Mouse (Mus musculus) stomach, postnatal 0 days (tissue): ENCODE measurements at regions not wholly inside any gene's neighbourhood (a gene's known extent, or its start where the extent isn't known, plus 50 kb on each side); places are given as distances from the start of the nearest gene placed in this dataset.
A peak's percentile ranks its signal among the peaks of the same experiment; 100 is the strongest.

Experiments used
- ATAC-seq: fragments of 200-750 bp; cut with Nextera tagmentation; 2 replicates; pipeline ENCODE4 v1.8.0; 2017; ENCODE audit not compliant: low FRiP score, low TSS enrichment
- DNase-seq: peaks from one replicate; pipeline ENCODE4 v3.0.0-alpha.2; 2016; ENCODE audit warnings: low spot score
- H3K27ac ChIP-seq: fragments of 300-500 bp; sonication (generic); replicated peaks from 2 replicates; pipeline ENCODE4 v1.5.1; 2014; ENCODE audit warnings: mild to moderate bottlenecking, control low read depth
- H3K27me3 ChIP-seq: fragments of 300-500 bp; sonication (generic); 2 replicates; pipeline ENCODE4 v1.6.1; 2014; ENCODE audit warnings: low read length; ENCODE audit not compliant: control insufficient read depth, insufficient read depth
- H3K36me3 ChIP-seq: fragments of 300-500 bp; sonication (generic); 2 replicates; pipeline ENCODE4 v1.6.1; 2014; ENCODE audit warnings: low read length, mixed read lengths; ENCODE audit not compliant: control insufficient read depth, insufficient read depth
- H3K4me1 ChIP-seq: fragments of 300-500 bp; sonication (generic); replicated peaks from 2 replicates; pipeline ENCODE4 v1.6.1; 2014; ENCODE audit warnings: antibody characterized with exemption; ENCODE audit not compliant: control insufficient read depth, insufficient read depth
- H3K4me2 ChIP-seq: fragments of 300-500 bp; sonication (generic); replicated peaks from 2 replicates; pipeline ENCODE4 v1.6.1; 2014; ENCODE audit warnings: low read depth, mild to moderate bottlenecking, control low read depth, moderate library complexity
- H3K4me3 ChIP-seq: fragments of 300-500 bp; sonication (generic); 2 replicates; pipeline ENCODE4 v1.5.1; 2014; ENCODE audit warnings: low read depth, low read length, control low read depth
- H3K9ac ChIP-seq: fragments of 300-500 bp; sonication (generic); 2 replicates; pipeline ENCODE4 v1.6.1; 2014; ENCODE audit warnings: mild to moderate bottlenecking, low read length, control low read depth, mixed read lengths
- H3K9me3 ChIP-seq: fragments of 300-500 bp; sonication (generic); 2 replicates; pipeline ENCODE4 v1.6.1; 2016; ENCODE audit warnings: low read length; ENCODE audit not compliant: control insufficient read depth
- CTCF ChIP-seq: IDR thresholded peaks from 2 replicates; pipeline ENCODE4 v1.5.1; 2016; ENCODE audit warnings: antibody characterized with exemption, low read depth, mild to moderate bottlenecking, moderate library complexity
- EP300 ChIP-seq: optimal IDR thresholded peaks from 2 replicates; pipeline ENCODE3; 2016; ENCODE audit warnings: antibody characterized with exemption
- WGBS: fragments of 180-500 bp; shearing (Covaris S2); extraction: QIAGEN DNeasy Blood & Tissue Kit; methylation state at CpG from one replicate; pipeline ENCODE4 v1.1.7; 2014; 5-methylcytosine and 5-hydroxymethylcytosine counted together

DNA sequence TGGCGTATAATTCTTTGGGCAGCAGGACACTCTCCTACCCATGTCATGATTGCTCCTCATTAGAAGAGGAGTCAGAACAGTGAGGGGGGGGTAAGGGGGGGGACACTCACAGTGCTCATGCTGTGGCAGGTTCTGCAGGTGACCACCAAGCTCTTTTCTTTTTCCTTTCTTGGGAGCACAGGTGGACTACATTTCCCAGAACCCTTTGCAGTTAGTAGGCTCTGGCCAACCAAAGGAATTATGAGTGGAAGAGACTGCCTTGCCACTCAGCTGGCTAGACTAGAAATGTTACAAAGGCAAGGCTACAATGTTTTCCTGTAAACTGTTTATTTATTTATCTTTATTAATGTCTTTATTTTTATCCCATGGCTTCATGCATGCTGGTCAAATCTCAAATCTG, 53.6 kb upstream of the Ifnlr1 start:
- Histone ChIP-seq H3K9ac (no peak overlapping the region), H3K4me2 (no peak overlapping the region), H3K4me3 (no peak overlapping the region), H3K27me3 (no peaks in the 10 kb centered on the region), H3K36me3 (no peaks in the 10 kb centered on the region), H3K9me3 (no peaks in the 10 kb centered on the region), H3K4me1 (no peaks in the 10 kb centered on the region), H3K27ac (no peak overlapping the region)
- WGBS = 96% methylated on average over 1 of the region's 1 CpGs
- no peak for DNase-seq
- ATAC-seq = no peak
- TF ChIP-seq EP300 (no peak), CTCF (no peak)

DNA sequence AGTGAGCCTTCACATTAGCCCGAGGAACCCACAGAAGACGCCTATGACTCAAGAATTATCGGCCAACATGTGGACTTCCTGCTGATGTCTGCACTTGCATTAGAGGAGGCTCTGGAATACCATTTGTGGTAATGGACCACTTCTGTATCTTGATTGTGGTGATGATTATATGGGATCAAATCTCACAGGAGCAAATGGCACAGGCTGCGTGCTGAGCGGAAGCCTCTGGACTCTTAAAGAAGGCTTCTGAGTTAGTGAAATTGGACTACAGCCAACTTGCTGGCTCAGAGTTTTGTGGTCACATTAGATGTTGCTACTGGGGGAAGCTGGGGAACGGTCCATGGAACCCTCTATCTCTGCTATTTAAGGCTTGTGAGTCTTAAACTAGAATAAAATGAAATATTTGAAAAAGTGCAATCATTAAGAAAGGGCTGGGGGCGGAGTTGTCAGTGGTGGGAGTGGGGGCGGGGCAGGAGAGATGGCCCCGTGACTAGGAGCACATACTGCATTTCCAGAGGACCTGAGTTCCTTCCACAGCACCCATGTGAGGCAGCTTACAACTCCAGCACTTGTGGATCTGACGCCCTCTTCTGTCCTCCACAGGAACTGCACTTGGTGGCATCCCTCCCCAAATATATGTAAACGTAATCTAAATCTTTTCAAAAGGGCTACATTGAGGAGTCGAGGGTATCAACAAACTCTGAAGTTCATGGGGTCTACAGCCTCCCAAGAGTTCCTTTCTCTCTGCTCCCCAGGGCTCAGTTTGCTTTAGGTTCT, 56.1 kb upstream of the Ifnlr1 start:
- H3K4me3 ChIP-seq = no peak overlapping the region
- DNase-seq (no peak), ATAC-seq (no peak)
- no peak overlapping the region for H3K27ac ChIP-seq
- WGBS = 80% methylated on average over 12 of the region's 12 CpGs
- H3K4me2 ChIP-seq = no peak overlapping the region
- H3K4me1 ChIP-seq = no peaks in the 10 kb centered on the region
- no peaks in the 10 kb centered on the region for H3K36me3 ChIP-seq
- no peaks in the 10 kb centered on the region for H3K27me3 ChIP-seq
- no peaks in the 10 kb centered on the region for H3K9me3 ChIP-seq
- H3K9ac ChIP-seq = no peak overlapping the region
- peak; percentile 24; the same call in 1 of the 2 replicates for TF ChIP-seq CTCF
- TF ChIP-seq EP300 = no peak

DNA sequence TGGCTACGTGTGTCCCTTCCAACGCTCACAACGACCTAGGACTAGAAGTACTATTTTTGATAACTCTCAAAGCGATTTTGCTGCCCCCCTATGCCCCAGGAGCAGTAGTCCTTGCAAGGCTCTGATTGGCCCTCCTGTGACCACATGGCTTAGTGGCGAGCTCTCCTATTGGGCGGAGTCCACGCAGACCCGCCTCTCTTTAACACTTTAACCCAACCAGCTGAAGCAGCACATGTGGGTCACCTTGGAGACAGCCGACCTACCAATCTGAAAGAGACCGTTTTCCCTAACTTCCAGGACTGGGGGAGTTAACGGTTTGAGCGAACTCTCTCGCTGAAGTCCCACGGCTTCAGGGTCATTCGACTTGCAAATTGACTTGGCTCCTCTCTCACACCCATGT, 53.0 kb upstream of the Grhl3 start:
- ATAC-seq (no peak), DNase-seq (no peak)
- Histone ChIP-seq H3K9ac (no peak overlapping the region), H3K36me3 (no peaks in the 10 kb centered on the region), H3K4me1 (no peaks in the 10 kb centered on the region), H3K9me3 (no peaks in the 10 kb centered on the region), H3K27me3 (no peaks in the 10 kb centered on the region), H3K4me3 (no peak overlapping the region), H3K27ac (no peak overlapping the region), H3K4me2 (no peak overlapping the region)
- TF ChIP-seq EP300 (no peak), CTCF (no peak)
- WGBS = 88% methylated on average over 15 of the region's 15 CpGs

DNA sequence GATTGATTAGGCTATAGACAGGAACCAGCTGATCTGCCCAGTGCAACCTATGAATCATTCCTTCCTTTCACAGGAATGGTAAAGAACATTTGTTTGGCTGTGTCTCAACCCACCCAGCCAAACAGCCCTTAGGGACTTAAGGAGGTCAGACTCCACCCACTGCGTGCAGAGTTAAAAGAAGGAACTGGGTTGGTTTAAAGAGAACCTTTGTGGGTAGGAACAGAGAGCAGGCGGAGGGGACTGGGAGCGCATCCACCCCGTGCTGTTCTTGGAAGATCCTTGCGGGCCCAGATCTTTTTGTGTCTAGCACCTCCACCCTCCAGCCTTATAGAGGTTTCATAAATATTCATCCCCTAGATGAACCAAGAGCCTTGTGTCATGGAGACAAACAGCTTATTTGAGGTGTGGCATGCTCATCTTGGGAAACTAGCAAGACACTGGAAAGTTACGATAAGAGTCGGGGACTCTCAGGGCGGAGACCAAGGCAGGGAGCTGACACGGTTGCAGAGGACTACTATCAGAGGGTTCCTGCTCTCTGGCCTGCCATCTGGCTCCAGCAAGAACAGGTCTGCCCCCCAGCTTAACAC, 49.8 kb upstream of the Grhl3 start:
- Histone ChIP-seq H3K27ac (peak overlapping the region; percentile 35; the same call in 1 of the 2 replicates), H3K9ac (no peak overlapping the region), H3K9me3 (no peaks in the 10 kb centered on the region), H3K4me2 (no peak overlapping the region; the same call in 1 of the 2 replicates), H3K36me3 (no peaks in the 10 kb centered on the region), H3K4me1 (no peaks in the 10 kb centered on the region), H3K4me3 (no peak overlapping the region), H3K27me3 (no peaks in the 10 kb centered on the region)
- 58% methylated on average over 9 of the region's 9 CpGs for WGBS
- no peak for TF ChIP-seq CTCF
- 0 out of 2 replicates have a peak, but pooled peaks have one; percentile 24 for ATAC-seq
- no peak for DNase-seq
